Mouse (Mus musculus): Measurements from ENCODE around the gene Rinl. TPM values are rescaled to one million over a fixed set of nuclear protein-coding genes. Genes with fewer than 3 reads are reported as not detected.

The Rinl gene
- total RNA-seq, 1 experiment = 17.2 TPM

DNA sequence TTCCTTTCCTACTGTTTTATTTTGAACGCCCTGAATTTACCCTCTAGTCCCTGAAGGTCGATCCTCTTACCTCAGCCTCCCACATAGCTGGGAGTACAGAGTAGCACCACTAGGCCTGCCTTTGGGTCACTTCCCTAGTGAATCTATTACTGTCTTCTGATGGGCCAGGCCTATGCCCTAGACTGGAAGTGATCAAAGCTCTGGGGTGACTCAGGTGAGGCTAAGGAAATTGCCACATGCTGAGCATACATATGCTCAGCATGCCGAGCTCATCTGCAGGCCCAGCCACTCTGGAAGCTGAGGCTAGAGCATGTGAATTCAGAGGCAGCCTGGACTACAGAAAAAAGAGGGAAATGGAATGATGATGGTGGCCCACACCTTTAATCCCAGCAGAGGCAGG, 15.6 kb upstream of the Rinl start:
- in situ Hi-C loops (cut with MboI; ENCODE audit: low sequenced_read_pairs in 2 of 2, unreplicated experiment in 2 of 2) = no loop called here

DNA sequence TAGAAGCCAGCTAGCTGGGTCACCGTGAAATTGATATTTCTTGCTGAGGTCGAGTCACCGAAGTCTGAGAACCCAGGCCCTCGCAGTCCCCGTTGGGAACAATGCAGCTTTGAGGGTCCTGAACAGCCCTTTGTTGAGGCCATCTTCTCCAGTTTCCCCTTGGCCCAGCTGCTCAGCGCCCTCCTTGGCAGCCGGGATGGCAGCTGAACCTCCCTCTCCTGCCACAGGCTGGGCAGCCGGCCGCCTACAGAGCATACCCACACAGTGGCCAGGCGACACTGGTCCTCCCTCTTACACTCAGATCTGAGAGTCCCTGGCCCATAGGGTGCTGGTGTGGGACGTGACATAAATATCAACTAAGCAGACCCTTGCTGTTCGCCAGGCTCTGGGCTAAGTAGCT, 14.6 kb upstream of the Rinl start:
- H3K9me3 ChIP-seq (ENCODE audit: control insufficient read depth, insufficient read depth, low read depth, low read length) = no peaks in the 10 kb centered on the region
- H3K36me3 ChIP-seq (ENCODE audit: control insufficient read depth, insufficient read depth, low read length, poor library complexity, severe bottlenecking) = no peaks in the 10 kb centered on the region
- in situ Hi-C loops (cut with MboI; ENCODE audit: low sequenced_read_pairs in 2 of 2, unreplicated experiment in 2 of 2) = no loop called here
- no peak for DNase-seq (ENCODE audit: low read depth, low spot score)
- H3K4me3 ChIP-seq (ENCODE audit: insufficient read depth in 1 of 2, low read depth in 1 of 2, low read length in 2 of 2, poor library complexity in 1 of 2, severe bottlenecking in 1 of 2) = no peak overlapping the region
- H3K4me1 ChIP-seq (ENCODE audit: control insufficient read depth in 2 of 2, insufficient read depth in 2 of 2, low read length in 2 of 2, poor library complexity in 1 of 2) = peaks cover 3 to 5% of the 10 kb centered on the region in 2 experiments; a peak in 3 of 4 replicates
- no peak for TF ChIP-seq MAFK (IDR thresholded peaks at IDR 0.05; ENCODE audit: insufficient read depth, low read depth, low read length)
- TF ChIP-seq CHD2 (IDR thresholded peaks at IDR 0.05; ENCODE audit: low read depth, low read length) = no peak
- no peak for TF ChIP-seq HCFC1 (IDR thresholded peaks at IDR 0.05; ENCODE audit: borderline replicate concordance, insufficient read depth, low read length)
- TF ChIP-seq ZC3H11A (IDR thresholded peaks at IDR 0.05; ENCODE audit: borderline replicate concordance, low read depth, low read length) = no peak
- TF ChIP-seq ZNF384 (IDR thresholded peaks at IDR 0.05; ENCODE audit: low read depth, low read length) = no peak
- no peak overlapping the region for H3K9ac ChIP-seq (ENCODE audit: insufficient read depth, low read depth, low read length, poor library complexity, severe bottlenecking)
- no peak overlapping the region for H3K27ac ChIP-seq (ENCODE audit: insufficient read depth, low read depth, low read length, poor library complexity, severe bottlenecking)

More for the DNA sequence above, 15.6 kb upstream of the Rinl start:
- H3K36me3 ChIP-seq (ENCODE audit: control insufficient read depth, insufficient read depth, low read length, poor library complexity, severe bottlenecking) = no peaks in the 10 kb centered on the region
- H3K9me3 ChIP-seq (ENCODE audit: control insufficient read depth, insufficient read depth, low read depth, low read length) = no peaks in the 10 kb centered on the region
- DNase-seq (ENCODE audit: low read depth, low spot score) = no peak
- no peak overlapping the region for H3K27ac ChIP-seq (ENCODE audit: insufficient read depth, low read depth, low read length, poor library complexity, severe bottlenecking)
- no peak overlapping the region for H3K9ac ChIP-seq (ENCODE audit: insufficient read depth, low read depth, low read length, poor library complexity, severe bottlenecking)
- no peak for TF ChIP-seq MAFK (IDR thresholded peaks at IDR 0.05; ENCODE audit: insufficient read depth, low read depth, low read length)
- TF ChIP-seq CHD2 (IDR thresholded peaks at IDR 0.05; ENCODE audit: low read depth, low read length) = no peak
- no peak for TF ChIP-seq ZNF384 (IDR thresholded peaks at IDR 0.05; ENCODE audit: low read depth, low read length)
- TF ChIP-seq HCFC1 (IDR thresholded peaks at IDR 0.05; ENCODE audit: borderline replicate concordance, insufficient read depth, low read length) = no peak
- no peak for TF ChIP-seq ZC3H11A (IDR thresholded peaks at IDR 0.05; ENCODE audit: borderline replicate concordance, low read depth, low read length)
- no peak overlapping the region for H3K4me3 ChIP-seq (ENCODE audit: insufficient read depth in 1 of 2, low read depth in 1 of 2, low read length in 2 of 2, poor library complexity in 1 of 2, severe bottlenecking in 1 of 2)
- H3K4me1 ChIP-seq (ENCODE audit: control insufficient read depth in 2 of 2, insufficient read depth in 2 of 2, low read length in 2 of 2, poor library complexity in 1 of 2) = peaks cover 3 to 5% of the 10 kb centered on the region in 2 experiments; a peak in 3 of 4 replicates

DNA sequence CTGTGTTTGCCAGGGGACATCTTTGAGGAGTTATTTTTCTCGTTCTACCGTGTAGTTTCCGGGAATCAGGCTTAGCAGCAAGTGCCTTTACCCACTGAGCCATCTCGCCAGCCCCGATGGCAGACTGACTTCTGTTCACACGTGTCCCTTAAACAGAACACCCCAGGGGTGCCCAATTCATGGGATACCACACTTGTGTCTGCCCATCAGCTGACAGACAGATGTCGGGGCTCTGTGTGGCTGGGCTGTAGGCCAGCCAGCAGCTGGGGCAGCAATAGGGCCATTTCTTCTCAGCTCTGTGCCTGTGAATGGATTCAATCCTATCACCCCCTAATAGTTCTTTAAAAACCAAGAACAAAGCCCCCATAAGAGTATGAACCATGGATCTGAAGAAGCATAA, 13.6 kb upstream of the Rinl start:
- H3K9me3 ChIP-seq (ENCODE audit: control insufficient read depth, insufficient read depth, low read depth, low read length) = no peaks in the 10 kb centered on the region
- H3K4me3 ChIP-seq (ENCODE audit: insufficient read depth in 1 of 2, low read depth in 1 of 2, low read length in 2 of 2, poor library complexity in 1 of 2, severe bottlenecking in 1 of 2) = no peak overlapping the region
- no peak for TF ChIP-seq CHD2 (IDR thresholded peaks at IDR 0.05; ENCODE audit: low read depth, low read length)
- TF ChIP-seq ZC3H11A (IDR thresholded peaks at IDR 0.05; ENCODE audit: borderline replicate concordance, low read depth, low read length) = no peak
- no peak for TF ChIP-seq MAFK (IDR thresholded peaks at IDR 0.05; ENCODE audit: insufficient read depth, low read depth, low read length)
- no peak for TF ChIP-seq HCFC1 (IDR thresholded peaks at IDR 0.05; ENCODE audit: borderline replicate concordance, insufficient read depth, low read length)
- TF ChIP-seq ZNF384 (IDR thresholded peaks at IDR 0.05; ENCODE audit: low read depth, low read length) = no peak
- H3K36me3 ChIP-seq (ENCODE audit: control insufficient read depth, insufficient read depth, low read length, poor library complexity, severe bottlenecking) = no peaks in the 10 kb centered on the region
- H3K4me1 ChIP-seq (ENCODE audit: control insufficient read depth in 2 of 2, insufficient read depth in 2 of 2, low read length in 2 of 2, poor library complexity in 1 of 2) = peaks cover 3 to 5% of the 10 kb centered on the region in 2 experiments; a peak in 3 of 4 replicates
- no peak overlapping the region for H3K27ac ChIP-seq (ENCODE audit: insufficient read depth, low read depth, low read length, poor library complexity, severe bottlenecking)
- no peak for DNase-seq (ENCODE audit: low read depth, low spot score)
- in situ Hi-C loops (cut with MboI; ENCODE audit: low sequenced_read_pairs in 2 of 2, unreplicated experiment in 2 of 2) = no loop called here
- H3K9ac ChIP-seq (ENCODE audit: insufficient read depth, low read depth, low read length, poor library complexity, severe bottlenecking) = no peak overlapping the region

- TF ChIP-seq CHD2 (IDR thresholded peaks at IDR 0.05; ENCODE audit: low read depth, low read length) (no peak), HCFC1 (IDR thresholded peaks at IDR 0.05; ENCODE audit: borderline replicate concordance, insufficient read depth, low read length) (no peak), MAFK (IDR thresholded peaks at IDR 0.05; ENCODE audit: insufficient read depth, low read depth, low read length) (no peak), ZC3H11A (IDR thresholded peaks at IDR 0.05; ENCODE audit: borderline replicate concordance, low read depth, low read length) (no peak), ZNF384 (IDR thresholded peaks at IDR 0.05; ENCODE audit: low read depth, low read length) (no peak)
- Histone ChIP-seq H3K27ac (ENCODE audit: insufficient read depth, low read depth, low read length, poor library complexity, severe bottlenecking) (no peak overlapping the region), H3K9ac (ENCODE audit: insufficient read depth, low read depth, low read length, poor library complexity, severe bottlenecking) (no peak overlapping the region), H3K4me3 (ENCODE audit: insufficient read depth in 1 of 2, low read depth in 1 of 2, low read length in 2 of 2, poor library complexity in 1 of 2, severe bottlenecking in 1 of 2) (no peak overlapping the region), H3K4me1 (ENCODE audit: control insufficient read depth in 2 of 2, insufficient read depth in 2 of 2, low read length in 2 of 2, poor library complexity in 1 of 2) (peaks cover 3 to 5% of the 10 kb centered on the region in 2 experiments; a peak in 1 of 4 replicates), H3K9me3 (ENCODE audit: control insufficient read depth, insufficient read depth, low read depth, low read length) (no peaks in the 10 kb centered on the region), H3K36me3 (ENCODE audit: control insufficient read depth, insufficient read depth, low read length, poor library complexity, severe bottlenecking) (no peaks in the 10 kb centered on the region)
- in situ Hi-C loops (cut with MboI; ENCODE audit: low sequenced_read_pairs in 2 of 2, unreplicated experiment in 2 of 2) = no loop called here
- no peak for DNase-seq (ENCODE audit: low read depth, low spot score)
Measured at GRCm38 (mm10) chr7:28778825-28779224, 9.9 kb upstream of the Rinl start.
